Mouse (Mus musculus): ENCODE data around the gene Fam217b.

The Fam217b gene

GRCm38 (mm10) chr2:178437311-178437710, 23.0 kb downstream of the Fam217b start:
- no peak for DNase-seq (ENCODE audit: low spot score)

- no peak for DNase-seq (ENCODE audit: low spot score)
Measured at GRCm38 (mm10) chr2:178449386-178449785, 35.1 kb downstream of the Fam217b start.

- DNase-seq (ENCODE audit: low spot score) = no peak
Measured at GRCm38 (mm10) chr2:178450236-178450635, 35.9 kb downstream of the Fam217b start.

GRCm38 (mm10) chr2:178450961-178451360, 36.6 kb downstream of the Fam217b start:
- no peak for DNase-seq (ENCODE audit: low spot score)

- DNase-seq (ENCODE audit: low spot score) = peak; percentile 51
Measured at GRCm38 (mm10) chr2:178454664-178455516, 40.6 kb downstream of the Fam217b start.

- no peak for DNase-seq (ENCODE audit: low spot score)
Measured at GRCm38 (mm10) chr2:178457414-178457813, 43.1 kb downstream of the Fam217b start.

GRCm38 (mm10) chr2:178460353-178460752, 46.0 kb downstream of the Fam217b start:
- DNase-seq (ENCODE audit: low spot score) = no peak

- DNase-seq (ENCODE audit: low spot score) = no peak
Measured at GRCm38 (mm10) chr2:178471546-178472480, 57.5 kb downstream of the Fam217b start.

- no peak for DNase-seq (ENCODE audit: low spot score)
Measured at GRCm38 (mm10) chr2:178473916-178474315, 59.6 kb downstream of the Fam217b start.

Measured in lung, postnatal 25 days (tissue).